Mouse (Mus musculus) ES-E14 (cell line): ENCODE data around the gene Cct7. TPM values are rescaled to one million over a fixed set of nuclear protein-coding genes. Genes with fewer than 3 reads are reported as not detected.

ENCODE experiments used
- DNase-seq: peaks from one replicate; pipeline ENCODE4 v3.0.0-alpha.2; 2013; ENCODE audit warnings: low read depth, low spot score
- H3K27ac ChIP-seq: 2 replicates; pipeline ENCODE4 v1.5.1; 2012; ENCODE audit warnings: low read depth, mild to moderate bottlenecking, low read length, moderate library complexity, mixed read lengths; ENCODE audit not compliant: poor library complexity, insufficient read depth, severe bottlenecking
- H3K36me3 ChIP-seq: 2 replicates; pipeline ENCODE4 v1.6.1; 2012; ENCODE audit warnings: mild to moderate bottlenecking, low read length, moderate library complexity, mixed read lengths; ENCODE audit not compliant: control insufficient read depth, poor library complexity, insufficient read depth, severe bottlenecking
- H3K4me1 ChIP-seq, 2 experiments: fragments of 150-350 bp in 1 of 2; sonication (generic) in 1 of 2; 2 replicates each; pipeline ENCODE4 v1.6.1; 2012; ENCODE audit warnings: low read length in 2 of 2, mild to moderate bottlenecking in 1 of 2, mixed read lengths in 1 of 2; ENCODE audit not compliant: control insufficient read depth in 2 of 2, insufficient read depth in 2 of 2, poor library complexity in 1 of 2
- H3K4me3 ChIP-seq, 2 experiments: fragments of 150-350 bp in 1 of 2; sonication (generic) in 1 of 2; 2 replicates each; pipeline ENCODE4 v1.5.1; 2012; ENCODE audit warnings: low read length in 2 of 2, low read depth in 1 of 2, mild to moderate bottlenecking in 1 of 2, mixed read lengths in 1 of 2; ENCODE audit not compliant: insufficient read depth in 1 of 2, poor library complexity in 1 of 2, severe bottlenecking in 1 of 2
- H3K9ac ChIP-seq: 2 replicates; pipeline ENCODE4 v1.6.1; 2012; ENCODE audit warnings: low read depth, mild to moderate bottlenecking, low read length, mixed read lengths; ENCODE audit not compliant: poor library complexity, insufficient read depth, severe bottlenecking
- H3K9me3 ChIP-seq: fragments of 150-350 bp; sonication (generic); 2 replicates; pipeline ENCODE4 v1.6.1; 2012; ENCODE audit warnings: low read depth, mild to moderate bottlenecking, low read length; ENCODE audit not compliant: control insufficient read depth, insufficient read depth
- CHD2 ChIP-seq: IDR thresholded peaks from 2 replicates; pipeline ENCODE4 v1.6.1; 2014; ENCODE audit warnings: mild to moderate bottlenecking, low read depth, low read length, inconsistent platforms
- HCFC1 ChIP-seq: IDR thresholded peaks from 2 replicates; pipeline ENCODE4 v1.6.1; 2012; ENCODE audit warnings: low read length, inconsistent platforms, borderline replicate concordance; ENCODE audit not compliant: insufficient read depth
- MAFK ChIP-seq: IDR thresholded peaks from 2 replicates; pipeline ENCODE4 v1.6.1; 2014; ENCODE audit warnings: mild to moderate bottlenecking, low read depth, low read length, inconsistent platforms; ENCODE audit not compliant: insufficient read depth
- ZC3H11A ChIP-seq: IDR thresholded peaks from 2 replicates; pipeline ENCODE4 v1.6.1; 2012; ENCODE audit warnings: low read depth, mild to moderate bottlenecking, inconsistent platforms, low read length, borderline replicate concordance
- ZNF384 ChIP-seq: IDR thresholded peaks from 2 replicates; pipeline ENCODE4 v1.6.1; 2012; ENCODE audit warnings: low read depth, low read length, inconsistent platforms
- in situ Hi-C, 2 experiments: fragments of 600-800 bp; cut with MboI; formaldehyde crosslinking; loops; one replicate each; pipeline ENCODE4 v1.15.1; 2025; ENCODE audit warnings: low sequenced_read_pairs in 2 of 2, inconsistent platforms in 1 of 2; ENCODE audit not compliant: unreplicated experiment in 2 of 2
- total RNA-seq: library from RNA; depleted of rRNA; stranded (reverse); fragments of 300-350 nt; gene quantifications from 2 replicates; pipeline ENCODE4 v1.2.3, GENCODE M21; 2012

Gene Cct7
- total RNA-seq, 1 experiment: 584 TPM

- TF ChIP-seq CHD2 (no peak), MAFK (no peak), HCFC1 (no peak), ZC3H11A (no peak), ZNF384 (no peak)
- Histone ChIP-seq H3K9ac (no peak overlapping the region), H3K4me3 (peak overlapping the region; percentile 91 to 99; a peak in 3 of 4 replicates), H3K36me3 (no peaks in the 10 kb centered on the region), H3K9me3 (no peaks in the 10 kb centered on the region), H3K27ac (no peak overlapping the region; the same call in 1 of the 2 replicates), H3K4me1 (peaks cover 2 to 3% of the 10 kb centered on the region in 2 experiments; a peak in 3 of 4 replicates)
- DNase-seq: no peak
- in situ Hi-C loops: no loop called here
Observed at GRCm38 (mm10) chr6:85431274-85431841, 20.0 kb upstream of the Cct7 start.

- Histone ChIP-seq H3K27ac (peak within 1 kb of the TSS; percentile 42), H3K9ac (peak within 1 kb of the TSS; percentile 92), H3K4me3 (peak within 1 kb of the TSS; percentile 91 to 99), H3K9me3 (no peaks in the 10 kb centered on the region), H3K36me3 (no peaks in the 10 kb centered on the region), H3K4me1 (peaks cover 2 to 3% of the 10 kb centered on the region in 2 experiments; a peak in 3 of 4 replicates)
- in situ Hi-C loops: no loop called here
- TF ChIP-seq ZNF384: no peak
- peak; percentile 63; the same call in 1 of the 2 replicates for TF ChIP-seq HCFC1
- TF ChIP-seq CHD2: no peak
- peak; percentile 89 for DNase-seq
Observed at GRCm38 (mm10) chr6:85431842-85432431, 19.4 kb upstream of the Cct7 start, which contains the start of gene Smyd5. Gene Smyd5, plus strand, starts transcription at chr6:85431989.

DNA sequence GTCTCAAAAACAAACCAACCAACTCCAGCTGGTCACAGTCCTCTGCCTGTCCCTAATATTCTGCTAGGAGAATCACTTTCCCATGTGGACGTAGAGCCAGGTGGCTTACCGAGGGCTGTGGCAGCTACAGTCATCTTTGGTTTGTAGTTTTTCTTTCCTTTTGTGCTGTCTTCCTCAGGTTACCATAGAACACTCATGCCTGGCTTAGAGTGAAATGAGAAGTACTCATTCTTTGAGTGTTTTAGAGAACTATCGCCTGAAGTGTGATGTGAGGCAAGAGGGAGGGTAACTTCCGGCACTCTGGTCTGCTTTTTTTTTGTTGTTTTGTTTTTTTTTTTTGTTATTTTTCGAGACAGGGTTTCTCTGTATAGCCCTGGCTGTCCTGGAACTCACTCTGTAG is 17.4 kb upstream of the Cct7 start:
- DNase-seq: no peak
- in situ Hi-C loops: no loop called here
- Histone ChIP-seq H3K27ac (no peak overlapping the region), H3K4me1 (peaks cover 2 to 3% of the 10 kb centered on the region in 2 experiments; a peak in 3 of 4 replicates), H3K9me3 (no peaks in the 10 kb centered on the region), H3K36me3 (peaks cover 10% of the 10 kb centered on the region), H3K4me3 (no peak overlapping the region), H3K9ac (no peak overlapping the region)
- TF ChIP-seq ZNF384 (no peak), MAFK (no peak), CHD2 (no peak), HCFC1 (no peak)

DNA sequence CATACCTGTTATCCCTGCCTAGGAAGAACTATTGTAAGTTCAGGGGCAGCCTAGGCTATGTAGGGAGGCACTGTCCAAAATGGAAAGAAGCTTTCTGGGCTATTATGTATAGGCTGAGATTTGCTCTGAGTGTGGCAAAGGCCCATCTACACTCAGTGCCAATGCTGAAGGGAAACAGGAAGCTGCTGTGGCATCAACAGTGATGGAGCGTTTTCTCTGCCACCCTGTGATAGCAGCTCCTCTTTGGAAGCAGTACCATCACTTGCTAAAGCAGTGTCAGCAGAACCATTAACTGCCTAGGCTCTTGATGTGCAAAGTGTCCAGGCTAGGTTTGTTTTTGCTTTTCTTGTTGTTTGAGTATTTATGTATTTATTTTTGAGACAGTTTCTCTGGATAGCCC is 15.1 kb upstream of the Cct7 start:
- peaks cover 3 to 4% of the 10 kb centered on the region in 2 experiments; a peak in 3 of 4 replicates for H3K4me1 ChIP-seq

DNA sequence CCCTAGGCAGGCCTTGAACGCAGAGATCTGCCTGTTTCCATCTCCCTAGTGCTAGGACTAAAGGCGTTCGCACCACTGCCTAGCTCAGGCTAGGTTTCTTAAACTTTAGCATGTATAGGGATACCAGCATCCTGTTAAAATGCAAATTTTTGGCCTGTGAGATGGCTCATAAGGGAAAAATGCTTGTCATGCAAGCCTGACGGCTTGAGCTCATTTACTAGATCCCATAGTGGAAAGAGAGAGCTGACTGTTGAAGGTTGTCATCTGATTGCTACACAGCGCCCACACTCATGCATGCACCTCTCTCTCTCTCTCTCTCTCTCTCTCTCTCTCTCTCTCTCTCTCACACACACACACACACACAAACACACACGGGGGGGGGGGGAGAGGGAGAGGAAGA is 14.7 kb upstream of the Cct7 start:
- in situ Hi-C loops: no loop called here
- no peak overlapping the region for H3K9ac ChIP-seq

More for the DNA sequence above, 15.1 kb upstream of the Cct7 start:
- no peak overlapping the region for H3K4me3 ChIP-seq
- DNase-seq: no peak
- TF ChIP-seq ZC3H11A: no peak
- no peaks in the 10 kb centered on the region for H3K9me3 ChIP-seq
- peaks cover 31% of the 10 kb centered on the region for H3K36me3 ChIP-seq
- no peak overlapping the region for H3K9ac ChIP-seq
- no peak overlapping the region for H3K27ac ChIP-seq
- in situ Hi-C loops: no loop called here

More for the DNA sequence above, 14.7 kb upstream of the Cct7 start:
- Histone ChIP-seq H3K9me3 (no peaks in the 10 kb centered on the region), H3K36me3 (peaks cover 36% of the 10 kb centered on the region), H3K4me1 (peaks cover 0 to 4% of the 10 kb centered on the region in 2 experiments; a peak in 2 of 4 replicates), H3K27ac (no peak overlapping the region), H3K4me3 (no peak overlapping the region)
- DNase-seq: no peak
- TF ChIP-seq CHD2: no peak
- TF ChIP-seq ZC3H11A: no peak
- TF ChIP-seq MAFK: no peak
